Mouse (Mus musculus): Measurements from ENCODE around the gene Ugdh.
"Not testable (repeated sequence)": the region's sequence is repeated elsewhere in the genome, so short reads cannot be mapped to it uniquely, and the experiment has no call there.

Gene Ugdh

GRCm38 (mm10) chr5:65435806-65436561, at the start of gene Ugdh:
Gene Ugdh (minus strand): TSS chr5:65435949.
- peak; percentile 97 for DNase-seq (ENCODE audit: low read depth, low spot score)

DNA sequence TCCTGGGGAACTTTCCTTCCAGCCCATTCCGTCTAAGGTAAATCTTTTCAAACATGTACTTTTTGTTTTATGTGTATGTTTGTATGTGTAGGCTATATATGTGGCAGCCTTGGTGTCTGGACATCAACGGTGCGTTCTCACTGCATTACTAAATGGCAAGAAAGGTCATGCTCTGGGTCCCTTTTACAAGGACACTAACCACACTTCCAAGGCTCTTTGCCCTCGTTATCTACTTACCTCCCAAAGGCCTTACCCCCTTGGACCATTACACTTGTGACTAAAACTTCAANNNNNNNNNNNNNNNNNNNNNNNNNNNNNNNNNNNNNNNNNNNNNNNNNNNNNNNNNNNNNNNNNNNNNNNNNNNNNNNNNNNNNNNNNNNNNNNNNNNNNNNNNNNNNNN, 47.2 kb upstream of the Ugdh start:
- DNase-seq (ENCODE audit: low read depth, low spot score) = no peak

DNA sequence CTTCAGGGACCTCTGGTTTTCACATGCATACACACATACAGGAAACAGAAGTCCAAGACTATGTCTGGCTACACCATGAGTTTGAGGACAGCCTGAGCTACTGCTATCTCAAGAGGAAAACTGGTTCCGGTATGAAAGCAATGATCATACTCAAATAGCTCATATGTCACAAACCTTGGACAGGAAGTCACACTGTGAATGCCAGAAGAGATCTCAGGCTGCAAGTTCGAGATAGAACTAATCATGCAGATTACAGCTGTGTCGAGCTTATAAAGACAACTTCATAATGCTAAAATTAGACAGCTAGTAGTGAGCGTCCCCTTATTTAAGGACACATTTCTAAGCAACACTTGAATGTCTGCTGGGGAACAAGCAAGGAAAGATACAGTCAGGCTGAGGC, 44.8 kb upstream of the Ugdh start:
- DNase-seq (ENCODE audit: low read depth, low spot score) = no peak

GRCm38 (mm10) chr5:65479681-65480445, 44.1 kb upstream of the Ugdh start:
- DNase-seq (ENCODE audit: low read depth, low spot score) = no peak

DNA sequence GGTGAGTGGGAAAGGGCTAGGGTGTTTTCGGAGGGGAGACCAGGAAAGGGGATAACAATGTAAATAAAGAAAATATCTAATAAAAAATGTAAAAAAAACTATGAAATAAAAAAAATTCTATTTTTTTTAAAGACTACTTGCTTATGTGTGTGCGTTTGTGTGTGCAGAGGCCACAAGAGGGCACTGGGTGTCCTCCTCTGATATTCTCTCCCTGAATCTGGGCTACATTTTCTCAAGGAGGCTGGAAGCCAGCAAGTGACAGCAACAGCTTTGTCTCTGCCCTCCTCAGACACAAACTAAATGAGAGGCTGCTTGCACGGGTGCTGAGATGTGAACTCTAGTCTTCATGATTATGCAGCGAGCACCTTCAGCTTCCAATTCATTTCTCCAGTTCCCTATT, 42.5 kb upstream of the Ugdh start:
- DNase-seq (ENCODE audit: low read depth, low spot score) = peak; percentile 14

DNA sequence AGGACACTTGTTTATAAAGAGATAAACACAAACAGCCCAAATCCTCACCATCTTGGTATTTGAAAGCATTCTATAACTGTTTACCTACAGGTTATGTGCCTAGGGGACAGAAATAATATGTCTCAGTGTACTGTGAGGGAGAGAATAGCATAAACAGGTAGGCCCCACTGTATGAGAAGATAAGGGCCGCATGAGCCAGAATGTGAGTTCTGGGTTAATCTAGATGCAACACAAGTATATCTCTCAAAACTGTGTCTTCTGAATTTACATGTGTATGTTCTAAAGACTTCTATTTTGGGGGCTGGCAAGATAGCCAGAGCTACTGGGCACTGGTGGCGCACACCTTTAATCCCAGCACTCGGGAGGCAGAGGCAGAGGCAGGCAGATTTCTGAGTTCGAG, 41.0 kb upstream of the Ugdh start:
- DNase-seq (ENCODE audit: low read depth, low spot score) = not testable (repeated sequence)

GRCm38 (mm10) chr5:65475806-65476205, 40.1 kb upstream of the Ugdh start:
- DNase-seq (ENCODE audit: low read depth, low spot score) = no peak

DNA sequence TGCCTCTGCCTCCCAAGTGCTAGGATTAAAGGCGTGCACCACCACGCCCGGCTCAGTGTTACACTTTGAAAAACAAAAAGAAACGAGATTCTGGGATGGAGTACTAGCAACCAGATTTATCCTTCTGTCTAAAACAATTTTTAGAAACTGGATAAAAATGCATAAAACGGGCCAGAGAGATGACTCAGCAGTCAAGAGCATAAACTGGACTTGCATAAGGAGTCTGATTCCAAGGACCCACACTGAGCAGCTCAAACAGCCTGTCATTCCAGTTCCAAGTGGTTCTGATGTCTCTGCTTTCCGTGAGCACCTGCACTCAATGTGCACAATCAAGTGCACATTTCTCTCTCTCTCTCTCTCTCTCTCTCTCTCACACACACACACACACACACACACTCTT, 34.0 kb upstream of the Ugdh start:
- no peak for DNase-seq (ENCODE audit: low read depth, low spot score)

GRCm38 (mm10) chr5:65466911-65467310, 31.2 kb upstream of the Ugdh start:
- DNase-seq (ENCODE audit: low read depth, low spot score) = peak; percentile 83

GRCm38 (mm10) chr5:65460361-65460760, 24.6 kb upstream of the Ugdh start:
- DNase-seq (ENCODE audit: low read depth, low spot score) = no peak

GRCm38 (mm10) chr5:65459454-65459853, 23.7 kb upstream of the Ugdh start:
- no peak for DNase-seq (ENCODE audit: low read depth, low spot score)

DNA sequence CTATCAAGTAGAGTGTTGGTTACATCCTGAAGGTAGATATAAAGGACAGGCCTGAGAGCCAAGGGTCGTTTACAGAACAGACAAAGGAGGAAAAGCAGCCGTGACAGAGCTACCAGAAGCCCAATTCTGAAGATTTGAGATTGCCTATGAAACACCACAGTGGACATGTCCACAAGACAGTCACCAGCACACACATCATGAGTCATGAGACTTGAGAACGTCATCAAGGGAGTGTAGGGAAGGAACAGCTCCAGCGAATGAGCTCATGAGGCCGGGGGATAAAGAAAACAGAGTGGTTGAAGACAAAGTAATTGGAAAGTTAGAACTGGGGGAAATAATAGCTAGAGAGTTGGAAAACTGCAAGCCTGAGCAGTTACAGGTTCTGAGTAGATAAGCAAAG, 22.1 kb upstream of the Ugdh start:
- no peak for DNase-seq (ENCODE audit: low read depth, low spot score)

GRCm38 (mm10) chr5:65457086-65457827, 21.5 kb upstream of the Ugdh start:
- no peak for DNase-seq (ENCODE audit: low read depth, low spot score)

- DNase-seq (ENCODE audit: low read depth, low spot score) = no peak
Observed at GRCm38 (mm10) chr5:65454771-65455170, 19.0 kb upstream of the Ugdh start.

DNA sequence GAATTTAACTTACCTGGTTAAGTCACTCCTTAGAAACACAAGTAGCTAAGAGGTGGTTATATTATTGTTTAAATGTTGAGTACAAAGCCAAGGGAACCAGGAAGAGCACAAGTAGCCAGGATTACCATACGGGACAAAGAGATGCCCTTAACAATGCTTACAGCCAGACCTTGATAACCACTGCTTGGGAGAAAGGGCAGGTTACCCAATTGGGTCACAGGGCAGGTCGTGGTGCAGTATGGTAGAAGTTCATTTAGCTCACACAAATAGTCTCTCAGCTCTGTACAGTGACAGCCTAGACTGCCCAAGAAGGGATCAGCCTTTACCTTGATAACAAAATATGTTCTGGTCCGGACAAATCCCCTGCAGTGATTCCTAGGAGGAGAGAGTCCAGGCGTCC, 13.2 kb upstream of the Ugdh start:
- no peak for DNase-seq (ENCODE audit: low read depth, low spot score)

DNA sequence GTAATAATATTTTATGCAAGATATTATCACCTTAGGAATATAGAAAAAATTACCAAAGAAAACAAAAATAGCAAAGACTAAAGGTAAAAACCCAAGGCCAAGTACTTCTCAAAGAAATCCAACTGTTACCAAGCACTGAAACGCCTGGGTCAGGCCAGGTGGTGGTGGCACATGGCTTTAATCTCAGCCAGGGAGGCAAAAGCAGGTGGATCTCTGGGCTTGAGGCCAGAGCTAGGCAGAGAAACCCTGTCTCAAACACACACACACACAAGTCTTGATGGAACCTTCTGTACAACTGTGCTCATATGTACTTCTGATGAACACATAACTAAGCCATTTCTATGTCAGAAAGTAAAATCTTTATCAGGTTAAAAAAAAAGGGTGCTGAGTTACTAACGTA, 12.1 kb upstream of the Ugdh start:
- DNase-seq (ENCODE audit: low read depth, low spot score) = no peak

- DNase-seq (ENCODE audit: low read depth, low spot score) = no peak
Observed at GRCm38 (mm10) chr5:65446756-65447155, 11.0 kb upstream of the Ugdh start.

GRCm38 (mm10) chr5:65444981-65445380, 9.2 kb upstream of the Ugdh start:
- no peak for DNase-seq (ENCODE audit: low read depth, low spot score)

DNA sequence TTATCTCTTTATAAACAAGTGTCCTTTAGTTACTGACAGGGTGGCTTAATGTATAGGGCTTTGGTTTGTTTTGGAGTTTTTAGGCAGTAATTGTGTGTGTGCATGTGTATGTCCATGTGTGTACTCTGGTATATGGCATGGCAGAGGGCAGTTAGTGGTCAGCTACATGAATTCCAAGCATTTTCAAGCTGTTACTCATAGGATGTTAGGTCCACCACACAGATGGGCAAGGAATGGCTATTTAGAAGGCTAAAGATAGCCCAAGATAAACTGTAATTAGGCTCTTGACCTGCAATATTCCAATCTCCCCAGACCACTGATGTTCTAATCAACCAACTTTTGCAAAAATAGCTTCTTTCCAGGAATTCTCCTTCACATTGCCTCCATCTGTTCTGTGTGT, 2.3 kb upstream of the Ugdh start:
- no peak for DNase-seq (ENCODE audit: low read depth, low spot score)

GRCm38 (mm10) chr5:65435363-65435805, 365 bp downstream of the Ugdh start:
- no peak for DNase-seq (ENCODE audit: low read depth, low spot score)

DNA sequence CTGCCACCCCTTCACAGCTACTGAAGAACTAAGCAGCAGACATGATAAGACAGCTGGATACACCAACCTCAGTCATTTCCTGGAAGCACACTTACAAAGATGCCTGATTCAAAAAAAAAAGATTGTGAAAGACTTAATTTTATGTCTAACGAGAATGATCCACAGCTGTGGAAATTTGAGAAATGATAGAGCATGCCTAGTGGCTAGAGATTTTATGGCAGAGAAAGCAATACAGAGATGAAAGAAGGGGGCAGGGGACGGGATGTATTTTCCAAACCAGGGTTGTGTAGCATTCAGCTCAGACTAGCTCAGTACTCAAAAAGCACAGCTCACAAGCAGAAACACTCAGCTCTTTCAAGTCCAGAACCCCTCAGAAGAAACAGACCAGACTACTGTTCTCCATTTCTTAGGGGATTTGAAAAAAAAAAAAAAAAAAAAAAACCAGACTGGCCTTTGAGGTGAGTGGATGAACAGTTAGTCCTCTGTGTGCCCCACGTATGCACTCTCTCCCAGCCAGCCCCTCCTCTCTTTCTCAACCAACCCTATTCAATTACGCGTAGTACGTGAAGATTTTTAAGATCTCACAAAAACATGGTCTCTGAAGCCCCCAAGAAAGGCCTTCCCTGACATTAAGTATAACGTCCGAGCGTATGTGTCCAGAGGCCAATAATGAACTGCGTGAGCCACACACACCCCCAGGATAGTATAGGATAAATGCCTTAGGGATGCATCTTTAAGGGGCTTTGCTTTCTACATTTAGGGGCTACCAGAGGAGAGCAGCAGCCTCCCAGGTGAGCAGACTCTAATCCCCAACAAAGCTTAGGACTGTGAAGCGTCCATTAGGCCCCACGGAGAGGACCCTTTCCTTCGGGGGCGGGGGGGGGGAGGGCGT, 1.0 kb downstream of the Ugdh start:
- no peak for DNase-seq (ENCODE audit: low read depth, low spot score)
